8 mouse cellular contexts compared by ENCODE assay signal in the genomic region with DNA sequence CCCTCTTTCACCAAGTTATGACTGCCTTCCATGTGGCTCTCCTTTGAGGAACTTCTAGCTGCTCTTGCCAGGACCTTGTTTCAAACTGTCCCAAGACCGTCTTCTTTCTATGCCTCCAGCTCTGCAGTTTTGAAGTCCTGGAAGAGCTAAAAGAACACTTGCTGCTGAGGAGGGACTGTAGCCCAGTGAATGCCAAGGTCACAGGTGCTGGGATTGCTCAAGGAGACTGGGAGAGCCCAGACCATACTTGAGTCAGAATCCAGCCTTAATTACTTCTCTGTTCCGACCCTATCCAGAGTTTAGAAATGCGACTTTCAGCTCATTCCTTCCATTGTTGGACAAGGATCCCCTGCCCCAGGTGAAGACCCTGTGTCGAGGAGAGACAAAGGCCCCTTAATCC. TPM values are rescaled to one million over a fixed set of nuclear protein-coding genes. Genes with fewer than 3 reads are reported as not detected.
DNase-seq lines count a peak whose midpoint lies in the region; ATAC-seq and TF ChIP-seq lines count a peak whose summit lies in the region.

No protein-coding gene starts in this region.

- H3K79me2 ChIP-seq in heart, adult 2 months (replicated peaks; ENCODE audit: control insufficient read depth, insufficient read depth, low read length), result no peaks in the 10 kb centered on the region

- H3K4me1 ChIP-seq in heart, adult 2 months (ENCODE audit: control insufficient read depth, insufficient read depth, low read length), result peaks cover 5% of the 10 kb centered on the region
- H3K4me1 ChIP-seq in E14TG2a.4 (replicated peaks; ENCODE audit: low read depth, low read length), result peaks cover 46% of the 10 kb centered on the region
- H3K4me1 ChIP-seq in forebrain, embryonic 15.5 days, result peaks cover 16% of the 10 kb centered on the region
- peaks cover 27 to 31% of the 10 kb centered on the region in 2 experiments for H3K4me1 ChIP-seq in liver, embryonic 14.5 days (replicated peaks; ENCODE audit: control insufficient read depth in 2 of 2, insufficient read depth in 2 of 2, low read length in 1 of 2)

- TF ChIP-seq CTCF in heart, adult 2 months (IDR thresholded peaks at IDR 0.05), result no peak
- no peak for TF ChIP-seq CTCF in E14TG2a.4 (conservative IDR thresholded peaks at IDR 0.05; ENCODE audit: low read length)
- TF ChIP-seq CTCF in liver, embryonic 14.5 days (IDR thresholded peaks at IDR 0.05; ENCODE audit: low read depth), result no peak

- no peaks in the 10 kb centered on the region for H3K9me3 ChIP-seq in E14TG2a.4 (ENCODE audit: low read length)
- no peaks in the 10 kb centered on the region for H3K9me3 ChIP-seq in forebrain, embryonic 15.5 days
- H3K9me3 ChIP-seq in liver, embryonic 14.5 days (ENCODE audit: control insufficient read depth, low read length), result no peaks in the 10 kb centered on the region

- no peak overlapping the region; the same call in 1 of the 2 replicates for H3K27ac ChIP-seq in heart, adult 2 months
- no peak overlapping the region for H3K27ac ChIP-seq in forebrain, embryonic 15.5 days (replicated peaks)
- no peak overlapping the region for H3K27ac ChIP-seq in liver, embryonic 14.5 days

- peak overlapping the region; percentile 96 for H3K4me2 ChIP-seq in forebrain, embryonic 15.5 days (replicated peaks)
- peak overlapping the region; percentile 96 for H3K4me2 ChIP-seq in liver, embryonic 14.5 days (ENCODE audit: low read depth)

- ATAC-seq in forebrain, embryonic 15.5 days (replicated peaks), result no peak
- no peak for ATAC-seq in liver, embryonic 14.5 days (ENCODE audit: insufficient read depth)
- ATAC-seq in monocyte, adult 5-6 weeks (replicated peaks; ENCODE audit: insufficient number of reproducible peaks, low FRiP score, low TSS enrichment, poor library complexity, severe bottlenecking), result no peak
- ATAC-seq in granulocyte monocyte progenitor cell, adult 5-6 weeks (replicated peaks; ENCODE audit: poor library complexity, severe bottlenecking), result no peak

- no peak overlapping the region for H3K9ac ChIP-seq in heart, adult 2 months (ENCODE audit: low read depth, low read length)
- H3K9ac ChIP-seq in forebrain, embryonic 15.5 days (replicated peaks), result peak overlapping the region; percentile 62
- H3K9ac ChIP-seq in liver, embryonic 14.5 days (replicated peaks), result peak overlapping the region; percentile 52

- no peaks in the 10 kb centered on the region for H3K27me3 ChIP-seq in heart, adult 2 months (ENCODE audit: control insufficient read depth, insufficient read depth, low read length)
- H3K27me3 ChIP-seq in E14TG2a.4 (ENCODE audit: insufficient read depth, low read length), result peaks cover 20% of the 10 kb centered on the region
- peaks cover 5% of the 10 kb centered on the region; the same call in 1 of the 2 replicates for H3K27me3 ChIP-seq in forebrain, embryonic 15.5 days
- peaks cover 34% of the 10 kb centered on the region for H3K27me3 ChIP-seq in liver, embryonic 14.5 days (ENCODE audit: control insufficient read depth, insufficient read depth, low read length)

- DNase-seq in heart, adult 2 months, result no peak
- no peak for DNase-seq in heart, adult 9 months (ENCODE audit: low spot score in 2 of 2)
- DNase-seq in liver, embryonic 14.5 days (ENCODE audit: low read depth in 3 of 3, low spot score in 3 of 3), result no peak
- no peak for DNase-seq in frontal cortex, postnatal 25 days (ENCODE audit: low spot score in 2 of 2)

- TF ChIP-seq EP300 in heart, adult 2 months (IDR thresholded peaks at IDR 0.05; ENCODE audit: insufficient read depth, low read depth, low read length), result no peak
- TF ChIP-seq EP300 in liver, embryonic 14.5 days (IDR thresholded peaks at IDR 0.05; ENCODE audit: low read depth), result no peak

- WGBS in heart, adult 2 months, result 80% methylated on average over 4 of the region's 4 CpGs
- 48% methylated on average over 4 of the region's 4 CpGs for WGBS in forebrain, embryonic 15.5 days
- 65% methylated on average over 4 of the region's 4 CpGs for WGBS in liver, embryonic 14.5 days (ENCODE audit: insufficient replicate concordance)

- H3K36me3 ChIP-seq in heart, adult 2 months (ENCODE audit: control insufficient read depth, insufficient read depth, low read length), result no peaks in the 10 kb centered on the region
- peaks cover 48% of the 10 kb centered on the region for H3K36me3 ChIP-seq in E14TG2a.4 (ENCODE audit: insufficient read depth, low read length)
- peaks cover 4% of the 10 kb centered on the region; the same call in 1 of the 2 replicates for H3K36me3 ChIP-seq in forebrain, embryonic 15.5 days
- H3K36me3 ChIP-seq in liver, embryonic 14.5 days (replicated peaks; ENCODE audit: control insufficient read depth, insufficient read depth, low read depth), result no peaks in the 10 kb centered on the region

- H3K4me3 ChIP-seq in heart, adult 2 months, result peak overlapping the region; percentile 69; the same call in 1 of the 2 replicates
- peak overlapping the region; percentile 83; the same call in 1 of the 2 replicates for H3K4me3 ChIP-seq in E14TG2a.4 (replicated peaks; ENCODE audit: low read length)
- peak overlapping the region; percentile 81 for H3K4me3 ChIP-seq in forebrain, embryonic 15.5 days
- peak overlapping the region; percentile 52 to 56 for H3K4me3 ChIP-seq in liver, embryonic 14.5 days (ENCODE audit: insufficient read depth in 1 of 2, low read depth in 2 of 2, low read length in 2 of 2)

- intact Hi-C loops in heart, adult 2 months (cut with DNase I), result loop anchor here (2.0 to 10.0 kb wide), 2 partner anchors 23 to 231 kb away; a partner anchor contains a TSS

- TF ChIP-seq POLR2A in heart, adult 2 months (IDR thresholded peaks at IDR 0.05; ENCODE audit: insufficient read depth, low read depth, low read length), result no peak

RNA-seq across cellular contexts. Expression of a gene that starts 1.0 kb away (rescaled TPM):
- total RNA-seq in heart, adult 2 months (2021), result 10 to 100 TPM; 66.6 to 80.6 TPM
- 80.8 and 80.9 TPM in 2 replicates for polyA plus RNA-seq in heart, adult 2 months (2012; rRNA removed)
- 56.8 and 61.7 TPM in 2 replicates for polyA plus RNA-seq in forebrain, embryonic 15.5 days (2015; fragmentation: Nextera tagmentation; extraction: Ambion mirVana)
- polyA plus RNA-seq in liver, embryonic 14.5 days (2012; rRNA removed), result 18.5 and 20.8 TPM in 2 replicates
- polyA plus RNA-seq in liver, embryonic 14.5 days (2014; fragmentation: Nextera tagmentation; extraction: Ambion mirVana), result 30.6 and 32.8 TPM in 2 replicates
- 0.39 TPM in 1 of 3 replicates, not detected in the others for total RNA-seq in monocyte, adult 5-6 weeks (2017)
- total RNA-seq in granulocyte monocyte progenitor cell, adult 5-6 weeks (2014; fragmentation: Nextera tagmentation), result 2.6 and 10.0 TPM in 2 replicates
- 1.8 and 3.6 TPM in 2 replicates for total RNA-seq in granulocyte monocyte progenitor cell, adult 5-6 weeks (2017)

RNA-seq across cellular contexts. Expression of a gene that starts 16.8 kb away (rescaled TPM):
- total RNA-seq in heart, adult 2 months (2021), result not detected
- 0.16 TPM in 1 of 2 replicates, not detected in the other for polyA plus RNA-seq in heart, adult 2 months (2012; rRNA removed)
- 0.41 and 0.74 TPM in 2 replicates for polyA plus RNA-seq in forebrain, embryonic 15.5 days (2015; fragmentation: Nextera tagmentation; extraction: Ambion mirVana)
- 0.01 and 0.02 TPM in 2 replicates for polyA plus RNA-seq in liver, embryonic 14.5 days (2012; rRNA removed)
- polyA plus RNA-seq in liver, embryonic 14.5 days (2014; fragmentation: Nextera tagmentation; extraction: Ambion mirVana), result not detected in 2 replicates
- not detected in 3 replicates for total RNA-seq in monocyte, adult 5-6 weeks (2017)
- not detected in 2 replicates for total RNA-seq in granulocyte monocyte progenitor cell, adult 5-6 weeks (2014; fragmentation: Nextera tagmentation)
- total RNA-seq in granulocyte monocyte progenitor cell, adult 5-6 weeks (2017), result not detected in 2 replicates

RNA-seq across cellular contexts. Expression of a gene that starts 16.8 kb away (rescaled TPM):
- 10 to 100 TPM; 23.1 to 28.5 TPM for total RNA-seq in heart, adult 2 months (2021)
- 26.3 and 27.3 TPM in 2 replicates for polyA plus RNA-seq in heart, adult 2 months (2012; rRNA removed)
- 36.9 and 39.6 TPM in 2 replicates for polyA plus RNA-seq in forebrain, embryonic 15.5 days (2015; fragmentation: Nextera tagmentation; extraction: Ambion mirVana)
- 24.0 and 38.1 TPM in 2 replicates for polyA plus RNA-seq in liver, embryonic 14.5 days (2012; rRNA removed)
- 35.4 and 41.2 TPM in 2 replicates for polyA plus RNA-seq in liver, embryonic 14.5 days (2014; fragmentation: Nextera tagmentation; extraction: Ambion mirVana)
- total RNA-seq in monocyte, adult 5-6 weeks (2017), result 18.7 to 42.7 TPM (median 33.6 TPM) in 3 replicates
- 47.1 and 68.5 TPM in 2 replicates for total RNA-seq in granulocyte monocyte progenitor cell, adult 5-6 weeks (2014; fragmentation: Nextera tagmentation)
- total RNA-seq in granulocyte monocyte progenitor cell, adult 5-6 weeks (2017), result 18.8 and 22.9 TPM in 2 replicates

RNA-seq across cellular contexts. Expression of a gene that starts 21.8 kb away (rescaled TPM):
- total RNA-seq in heart, adult 2 months (2021), result under 1 TPM; 0.39 TPM
- polyA plus RNA-seq in heart, adult 2 months (2012; rRNA removed), result 0.57 and 0.76 TPM in 2 replicates
- polyA plus RNA-seq in forebrain, embryonic 15.5 days (2015; fragmentation: Nextera tagmentation; extraction: Ambion mirVana), result 0.73 and 0.84 TPM in 2 replicates
- 0.18 and 0.33 TPM in 2 replicates for polyA plus RNA-seq in liver, embryonic 14.5 days (2012; rRNA removed)
- 0.28 TPM in 2 replicates for polyA plus RNA-seq in liver, embryonic 14.5 days (2014; fragmentation: Nextera tagmentation; extraction: Ambion mirVana)
- 0.10 to 1.7 TPM in 2 of 3 replicates, not detected in the other for total RNA-seq in monocyte, adult 5-6 weeks (2017)
- 0.34 TPM in 1 of 2 replicates, not detected in the other for total RNA-seq in granulocyte monocyte progenitor cell, adult 5-6 weeks (2014; fragmentation: Nextera tagmentation)
- 1.2 TPM in 1 of 2 replicates, not detected in the other for total RNA-seq in granulocyte monocyte progenitor cell, adult 5-6 weeks (2017)

RNA-seq across cellular contexts. Expression of a gene that starts 22.5 kb away (rescaled TPM):
- 1 to 10 TPM; 2.3 to 3.0 TPM for total RNA-seq in heart, adult 2 months (2021)
- polyA plus RNA-seq in heart, adult 2 months (2012; rRNA removed), result 7.8 and 7.9 TPM in 2 replicates
- 21.3 and 22.7 TPM in 2 replicates for polyA plus RNA-seq in forebrain, embryonic 15.5 days (2015; fragmentation: Nextera tagmentation; extraction: Ambion mirVana)
- 16.5 and 17.2 TPM in 2 replicates for polyA plus RNA-seq in liver, embryonic 14.5 days (2012; rRNA removed)
- 6.8 and 6.9 TPM in 2 replicates for polyA plus RNA-seq in liver, embryonic 14.5 days (2014; fragmentation: Nextera tagmentation; extraction: Ambion mirVana)
- total RNA-seq in monocyte, adult 5-6 weeks (2017), result 5.2 to 12.4 TPM (median 10.3 TPM) in 3 replicates
- total RNA-seq in granulocyte monocyte progenitor cell, adult 5-6 weeks (2014; fragmentation: Nextera tagmentation), result 5.9 and 15.5 TPM in 2 replicates
- total RNA-seq in granulocyte monocyte progenitor cell, adult 5-6 weeks (2017), result 3.2 and 9.0 TPM in 2 replicates

Comparison
In these comparisons a context has a peak if more than half of its experiments do, and no peak if none do; other contexts are left out.
1. RNA of a gene that starts 1.0 kb away (total RNA-seq): 66.6 to 80.6 TPM in heart, adult 2 months; 1.8 to 10.0 TPM in granulocyte monocyte progenitor cell, adult 5-6 weeks and 0.39 TPM in monocyte, adult 5-6 weeks; every median in the first group is over 4 times any median in the second.
2. Peak in every context shown above with its lines, with median percentiles within 50 percentile points of each other: H3K4me3 ChIP-seq.